8 mouse cellular contexts compared by ENCODE assay signal in genomic region chr2:13399480-13400072, GRCm38 (mm10).
DNase-seq lines count a peak whose midpoint lies in the region; ATAC-seq and TF ChIP-seq lines count a peak whose summit lies in the region.

No protein-coding gene starts in this region.

- no peak for TF ChIP-seq POLR2A in bone marrow macrophage, adult 2 months (IDR thresholded peaks at IDR 0.05; ENCODE audit: borderline replicate concordance, low read depth, low read length)

- H3K4me3 ChIP-seq in kidney, postnatal 0 days (replicated peaks; ENCODE audit: low read depth, low read length): no peak overlapping the region
- no peak overlapping the region for H3K4me3 ChIP-seq in bone marrow macrophage, adult 2 months (ENCODE audit: insufficient read depth, low read length)
- no peak overlapping the region for H3K4me3 ChIP-seq in forebrain, postnatal 0 days (ENCODE audit: low read depth, low read length)
- no peak overlapping the region for H3K4me3 ChIP-seq in midbrain, embryonic 15.5 days

- peak overlapping the region; percentile 27; the same call in 1 of the 2 replicates for H3K27ac ChIP-seq in kidney, postnatal 0 days
- 0 out of 2 replicates have a peak overlapping the region, but pooled peaks have one; percentile 17 for H3K27ac ChIP-seq in bone marrow macrophage, adult 2 months (ENCODE audit: insufficient read depth, low read depth, low read length)
- no peak overlapping the region for H3K27ac ChIP-seq in forebrain, postnatal 0 days (ENCODE audit: low read depth, low read length)
- peak overlapping the region; percentile 41; the same call in 1 of the 2 replicates for H3K27ac ChIP-seq in midbrain, embryonic 15.5 days

- no peaks in the 10 kb centered on the region for H3K27me3 ChIP-seq in kidney, postnatal 0 days (ENCODE audit: insufficient read depth, low read length)
- no peaks in the 10 kb centered on the region for H3K27me3 ChIP-seq in forebrain, postnatal 0 days (ENCODE audit: insufficient read depth, low read length)
- H3K27me3 ChIP-seq in midbrain, embryonic 15.5 days (replicated peaks): no peaks in the 10 kb centered on the region

- no peak for TF ChIP-seq CTCF in kidney, postnatal 0 days (IDR thresholded peaks at IDR 0.05; ENCODE audit: low read depth)
- no peak for TF ChIP-seq CTCF in bone marrow macrophage, adult 2 months (IDR thresholded peaks at IDR 0.05; ENCODE audit: low read depth, low read length)
- TF ChIP-seq CTCF in forebrain, postnatal 0 days (IDR thresholded peaks at IDR 0.05; ENCODE audit: low read depth): no peak

- H3K9ac ChIP-seq in kidney, postnatal 0 days (ENCODE audit: low read depth, low read length): no peak overlapping the region
- H3K9ac ChIP-seq in forebrain, postnatal 0 days: no peak overlapping the region
- no peak overlapping the region for H3K9ac ChIP-seq in midbrain, embryonic 15.5 days

- no peaks in the 10 kb centered on the region for H3K36me3 ChIP-seq in kidney, postnatal 0 days (ENCODE audit: insufficient read depth, low read length)
- no peaks in the 10 kb centered on the region for H3K36me3 ChIP-seq in forebrain, postnatal 0 days (ENCODE audit: insufficient read depth)
- no peaks in the 10 kb centered on the region for H3K36me3 ChIP-seq in midbrain, embryonic 15.5 days (replicated peaks)

- no peaks in the 10 kb centered on the region for H3K9me3 ChIP-seq in kidney, postnatal 0 days (replicated peaks; ENCODE audit: low read length)
- H3K9me3 ChIP-seq in forebrain, postnatal 0 days (ENCODE audit: low read length): no peaks in the 10 kb centered on the region
- H3K9me3 ChIP-seq in midbrain, embryonic 15.5 days: no peaks in the 10 kb centered on the region

- no peak for DNase-seq in kidney, postnatal 0 days (ENCODE audit: low spot score)
- no peak for DNase-seq in kidney, adult 9 months
- peak; percentile 11 for DNase-seq in forebrain, postnatal 0 days
- DNase-seq in urinary bladder, postnatal 25 days (ENCODE audit: low spot score): no peak
- no peak for DNase-seq in testis, postnatal 10 days (ENCODE audit: low spot score)
- DNase-seq in thymus, postnatal 36 days: no peak

- H3K4me1 ChIP-seq in kidney, postnatal 0 days (replicated peaks; ENCODE audit: insufficient read depth, low read length): no peaks in the 10 kb centered on the region; the same call in 1 of the 2 replicates
- peaks cover 26% of the 10 kb centered on the region for H3K4me1 ChIP-seq in bone marrow macrophage, adult 2 months (ENCODE audit: control insufficient read depth, insufficient read depth, low read length)
- H3K4me1 ChIP-seq in forebrain, postnatal 0 days (ENCODE audit: insufficient read depth): peaks cover 3% of the 10 kb centered on the region; the same call in 1 of the 2 replicates
- peaks cover 18% of the 10 kb centered on the region for H3K4me1 ChIP-seq in midbrain, embryonic 15.5 days

- ATAC-seq in kidney, postnatal 0 days (replicated peaks; ENCODE audit: low FRiP score, low read depth): 0 out of 2 replicates have a peak, but pooled peaks have one; percentile 11
- peak; percentile 23; the same call in 1 of the 2 replicates for ATAC-seq in forebrain, postnatal 0 days
- peak; percentile 53 for ATAC-seq in midbrain, embryonic 15.5 days (replicated peaks)

- no peak overlapping the region for H3K4me2 ChIP-seq in kidney, postnatal 0 days (ENCODE audit: low read length)
- H3K4me2 ChIP-seq in forebrain, postnatal 0 days (ENCODE audit: low read depth): no peak overlapping the region
- H3K4me2 ChIP-seq in midbrain, embryonic 15.5 days: no peak overlapping the region

- 61% methylated on average over 5 of the region's 5 CpGs for WGBS in kidney, postnatal 0 days
- WGBS in forebrain, postnatal 0 days: 33% methylated on average over 5 of the region's 5 CpGs
- 42% methylated on average over 5 of the region's 5 CpGs for WGBS in midbrain, embryonic 15.5 days
